In genomic region chr4:59761365-59761729, GRCm38 (mm10) we compare ENCODE assay signal across 13 mouse cellular contexts. TPM values are rescaled to one million over a fixed set of nuclear protein-coding genes. Genes with fewer than 3 reads are reported as not detected.
DNase-seq lines count a peak whose midpoint lies in the region; ATAC-seq and TF ChIP-seq lines count a peak whose summit lies in the region.
"Had no signal": no experiment of that assay in that cellular context is flagged by ENCODE, and none has a peak within 500 bp of the region (broad histone marks: within the 10 kb centered on the region; RNA-seq: fewer than 3 reads in every experiment).

No protein-coding gene starts in this region.

- no peak overlapping the region for H3K9ac ChIP-seq in intestine, postnatal 0 days (ENCODE audit: low read depth, low read length)
- H3K9ac ChIP-seq: forebrain, embryonic 15.5 days; hindbrain, embryonic 14.5 days had no signal

- H3K79me2 ChIP-seq in C2C12 (ENCODE audit: control insufficient read depth, insufficient read depth) = no peaks in the 10 kb centered on the region

- H3K4me2 ChIP-seq in intestine, postnatal 0 days (replicated peaks; ENCODE audit: low read depth) = no peak overlapping the region
- H3K4me2 ChIP-seq: forebrain, embryonic 15.5 days; hindbrain, embryonic 14.5 days; liver, embryonic 11.5 days had no signal

- no peaks in the 10 kb centered on the region for H3K4me1 ChIP-seq in intestine, postnatal 0 days (replicated peaks; ENCODE audit: control insufficient read depth, insufficient read depth, low read length)

- H3K27ac ChIP-seq in intestine, postnatal 0 days (ENCODE audit: low read depth, low read length) = no peak overlapping the region
- H3K27ac ChIP-seq: forebrain, embryonic 15.5 days; hindbrain, embryonic 14.5 days had no signal

- no peak for TF ChIP-seq CTCF in C2C12 (IDR thresholded peaks at IDR 0.05; ENCODE audit: control insufficient read depth, insufficient read depth, insufficient read length)
- TF ChIP-seq CTCF in intestine, postnatal 0 days (IDR thresholded peaks at IDR 0.05; ENCODE audit: low read depth) = no peak

- H3K36me3 ChIP-seq in C2C12 (ENCODE audit: control insufficient read depth, insufficient read depth) = no peaks in the 10 kb centered on the region
- H3K36me3 ChIP-seq in intestine, postnatal 0 days (ENCODE audit: control insufficient read depth, insufficient read depth) = no peaks in the 10 kb centered on the region
- H3K36me3 ChIP-seq: forebrain, embryonic 15.5 days had no signal

- ATAC-seq in intestine, postnatal 0 days = no peak
- ATAC-seq: forebrain, embryonic 15.5 days; Patski had no signal

- no peaks in the 10 kb centered on the region for H3K9me3 ChIP-seq in intestine, postnatal 0 days (ENCODE audit: control insufficient read depth)
- H3K9me3 ChIP-seq: forebrain, embryonic 15.5 days had no signal

- H3K4me3 ChIP-seq in C2C12 (ENCODE audit: insufficient read depth, poor library complexity, severe bottlenecking) = no peak overlapping the region
- H3K4me3 ChIP-seq in intestine, postnatal 0 days (ENCODE audit: low read depth, low read length) = no peak overlapping the region
- H3K4me3 ChIP-seq: forebrain, embryonic 15.5 days had no signal

- intact Hi-C loops in heart, postnatal 14 days (cut with DNase I) = loop anchor here (5.0 kb wide), 1 partner anchor 139 kb away; no protein-coding TSS in a partner anchor

- no peaks in the 10 kb centered on the region for H3K79me3 ChIP-seq in C2C12 (ENCODE audit: low read depth)

- peak; percentile 61 to 72 for DNase-seq in heart, adult 18-20 months
- DNase-seq in heart, postnatal 14 days = no peak
- DNase-seq in fibroblast of lung, adult 2 months (ENCODE audit: low read depth) = peak; percentile 73
- DNase-seq in lung, postnatal 36 days = peak; percentile 83
- no peak for DNase-seq in layer of hippocampus, adult 9-10 months (ENCODE audit: low spot score)
- no peak for DNase-seq in natural killer cell, adult 2 months (ENCODE audit: low spot score in 2 of 2)
- DNase-seq: cerebellum, adult 9-10 months had no signal

- no peak overlapping the region for H3ac ChIP-seq in C2C12 (ENCODE audit: control insufficient read depth, insufficient read length, low read depth)

- 58% methylated on average over 4 of the region's 4 CpGs for WGBS in intestine, postnatal 0 days

- no peaks in the 10 kb centered on the region for H3K27me3 ChIP-seq in C2C12 (ENCODE audit: control insufficient read depth, insufficient read depth, insufficient read length)
- H3K27me3 ChIP-seq in intestine, postnatal 0 days (replicated peaks; ENCODE audit: control insufficient read depth, insufficient read depth, low read length) = no peaks in the 10 kb centered on the region
- H3K27me3 ChIP-seq: forebrain, embryonic 15.5 days; Patski had no signal

TF ChIP-seq in C2C12, 6 proteins besides CTCF, POLR2A, EP300 and RAD21:
- no peak for TF ChIP-seq MYOG (IDR thresholded peaks at IDR 0.05; ENCODE audit: control insufficient read depth, extremely low read depth, insufficient read length)
- peak; percentile 99 for TF ChIP-seq CEBPB (IDR thresholded peaks at IDR 0.05; ENCODE audit: low read depth)
- TF ChIP-seq MAX (IDR thresholded peaks at IDR 0.05) = no peak
- no peak for TF ChIP-seq USF1 (IDR thresholded peaks at IDR 0.05; ENCODE audit: low read depth)
- TF ChIP-seq MYOD1 (IDR thresholded peaks at IDR 0.05; ENCODE audit: control insufficient read depth, insufficient read length, low read depth) = peak; percentile 93
TF ChIP-seq in C2C12: peak in this region for 2.

RNA-seq across cellular contexts. Expression of gene Inip, which starts 40.0 kb away (rescaled TPM):
- 10 to 100 TPM; 10.1 to 11.3 TPM for total RNA-seq in heart, adult 18-20 months (2021)
- 10 to 100 TPM; 10.3 to 12.3 TPM for total RNA-seq in heart, postnatal 14 days (2021)
- 12.9 TPM for polyA plus RNA-seq in C2C12 (2012; fragmentation: generic; extraction: Trizol)
- polyA plus RNA-seq in intestine, postnatal 0 days (2015; fragmentation: Nextera tagmentation; extraction: Ambion mirVana) = 16.7 and 17.0 TPM in 2 replicates

RNA-seq across cellular contexts. Expression of gene Snx30, which starts 44.3 kb away (rescaled TPM):
- 1 to 10 TPM; 6.5 TPM for total RNA-seq in heart, adult 18-20 months (2021)
- 1 to 10 TPM; 5.0 to 8.2 TPM for total RNA-seq in heart, postnatal 14 days (2021)
- 3.5 TPM for polyA plus RNA-seq in C2C12 (2012; fragmentation: generic; extraction: Trizol)
- 5.1 and 5.7 TPM in 2 replicates for polyA plus RNA-seq in intestine, postnatal 0 days (2015; fragmentation: Nextera tagmentation; extraction: Ambion mirVana)

Comparison
In these comparisons a context has a peak if more than half of its experiments do, and no peak if none do; other contexts are left out.
1. DNase-seq: peak in heart, adult 18-20 months (2 of 2), fibroblast of lung, adult 2 months (single experiment) and lung, postnatal 36 days (single experiment); none in heart, postnatal 14 days (0 of 2), layer of hippocampus, adult 9-10 months (single experiment) and natural killer cell, adult 2 months (0 of 2).